In the genomic region with DNA sequence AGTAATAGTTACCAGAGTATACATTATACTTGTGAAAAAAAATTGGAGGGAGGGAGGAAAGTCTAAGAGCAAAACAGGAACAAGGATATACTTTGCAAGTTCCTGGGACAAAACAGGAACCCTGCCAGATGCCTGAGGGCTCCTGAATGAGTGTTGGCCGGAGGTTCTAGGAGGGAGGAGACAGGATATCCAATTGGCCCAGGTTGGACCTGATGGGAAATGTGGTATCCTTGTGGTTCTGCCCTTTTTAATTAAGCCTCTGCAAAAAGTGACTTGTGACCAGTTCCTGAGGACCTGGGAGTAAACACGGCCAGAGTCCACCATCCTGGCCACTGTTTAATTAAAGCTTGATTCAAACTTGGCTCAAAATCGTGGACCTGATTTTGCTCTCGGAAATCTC, we compare ENCODE assay signal across 39 mouse cellular contexts. TPM values are rescaled to one million over a fixed set of nuclear protein-coding genes. Genes with fewer than 3 reads are reported as not detected.
DNase-seq lines count a peak whose midpoint lies in the region; ATAC-seq and TF ChIP-seq lines count a peak whose summit lies in the region.
"Had no signal": no experiment of that assay in that cellular context is flagged by ENCODE, and none has a peak within 500 bp of the region (broad histone marks: within the 10 kb centered on the region; RNA-seq: fewer than 3 reads in every experiment).

No protein-coding gene starts in this region.

- TF ChIP-seq POLR2A in kidney, adult 2 months (IDR thresholded peaks at IDR 0.05; ENCODE audit: low read depth, low read length) = no peak

- H3K4me1 ChIP-seq in kidney, adult 2 months (ENCODE audit: control insufficient read depth, insufficient read depth, low read length) = peaks cover 12% of the 10 kb centered on the region
- no peaks in the 10 kb centered on the region for H3K4me1 ChIP-seq in kidney, embryonic 14.5 days (ENCODE audit: control insufficient read depth, insufficient read depth, low read length)
- no peaks in the 10 kb centered on the region for H3K4me1 ChIP-seq in kidney, postnatal 0 days (replicated peaks; ENCODE audit: insufficient read depth, low read length)
- H3K4me1 ChIP-seq in hindbrain, postnatal 0 days (ENCODE audit: insufficient read depth, low read length) = no peaks in the 10 kb centered on the region
- H3K4me1 ChIP-seq: embryonic facial prominence, embryonic 12.5 days; forebrain, embryonic 15.5 days; limb, embryonic 15.5 days; liver, embryonic 15.5 days; midbrain, embryonic 10.5 days; midbrain, embryonic 15.5 days; neural tube, embryonic 15.5 days had no signal

- no peaks in the 10 kb centered on the region for H3K9me3 ChIP-seq in kidney, embryonic 14.5 days (ENCODE audit: control insufficient read depth, low read length)
- H3K9me3 ChIP-seq in kidney, postnatal 0 days (replicated peaks; ENCODE audit: low read length) = no peaks in the 10 kb centered on the region
- H3K9me3 ChIP-seq in hindbrain, postnatal 0 days (ENCODE audit: low read length) = no peaks in the 10 kb centered on the region
- H3K9me3 ChIP-seq: embryonic facial prominence, embryonic 12.5 days; forebrain, embryonic 15.5 days; heart, embryonic 13.5 days; limb, embryonic 10.5 days; limb, embryonic 15.5 days; liver, embryonic 15.5 days; lung, embryonic 15.5 days; midbrain, embryonic 10.5 days; midbrain, embryonic 15.5 days; neural tube, embryonic 15.5 days had no signal

- H3K27ac ChIP-seq in kidney, adult 2 months (ENCODE audit: insufficient read depth, low read depth, low read length) = no peak overlapping the region
- H3K27ac ChIP-seq in kidney, embryonic 14.5 days (ENCODE audit: low read depth, low read length) = no peak overlapping the region
- H3K27ac ChIP-seq in kidney, postnatal 0 days = no peak overlapping the region
- no peak overlapping the region for H3K27ac ChIP-seq in hindbrain, postnatal 0 days
- H3K27ac ChIP-seq: embryonic facial prominence, embryonic 12.5 days; forebrain, embryonic 15.5 days; heart, adult 2 months; heart, embryonic 13.5 days; hindbrain, embryonic 14.5 days; limb, embryonic 10.5 days; limb, embryonic 15.5 days; liver, embryonic 15.5 days; lung, embryonic 15.5 days; midbrain, embryonic 10.5 days; midbrain, embryonic 15.5 days; neural tube, embryonic 15.5 days had no signal

- TF ChIP-seq CTCF in kidney, adult 2 months (conservative IDR thresholded peaks at IDR 0.05; ENCODE audit: insufficient read depth, insufficient read length, low read depth, low read length) = no peak
- no peak for TF ChIP-seq CTCF in kidney, postnatal 0 days (IDR thresholded peaks at IDR 0.05; ENCODE audit: low read depth)
- no peak for TF ChIP-seq CTCF in hindbrain, postnatal 0 days (IDR thresholded peaks at IDR 0.05; ENCODE audit: low read depth)

- H3K27me3 ChIP-seq in kidney, adult 2 months (replicated peaks; ENCODE audit: control insufficient read depth, insufficient read depth, low read length) = no peaks in the 10 kb centered on the region
- no peaks in the 10 kb centered on the region for H3K27me3 ChIP-seq in kidney, embryonic 14.5 days (ENCODE audit: control insufficient read depth, insufficient read depth, low read length)
- H3K27me3 ChIP-seq in kidney, postnatal 0 days (ENCODE audit: insufficient read depth, low read length) = no peaks in the 10 kb centered on the region
- no peaks in the 10 kb centered on the region for H3K27me3 ChIP-seq in hindbrain, postnatal 0 days (ENCODE audit: insufficient read depth, low read length)
- H3K27me3 ChIP-seq: embryonic facial prominence, embryonic 12.5 days; forebrain, embryonic 15.5 days; heart, embryonic 13.5 days; limb, embryonic 15.5 days; liver, embryonic 15.5 days; lung, embryonic 15.5 days; midbrain, embryonic 15.5 days; neural tube, embryonic 15.5 days had no signal

- H3K36me3 ChIP-seq in kidney, adult 2 months (ENCODE audit: control insufficient read depth, insufficient read depth, low read length) = no peaks in the 10 kb centered on the region
- no peaks in the 10 kb centered on the region for H3K36me3 ChIP-seq in kidney, embryonic 14.5 days (ENCODE audit: control insufficient read depth, insufficient read depth, low read length)
- no peaks in the 10 kb centered on the region for H3K36me3 ChIP-seq in kidney, postnatal 0 days (ENCODE audit: insufficient read depth, low read length)
- no peaks in the 10 kb centered on the region for H3K36me3 ChIP-seq in hindbrain, postnatal 0 days (ENCODE audit: insufficient read depth, low read length)
- H3K36me3 ChIP-seq: embryonic facial prominence, embryonic 12.5 days; forebrain, embryonic 15.5 days; heart, embryonic 13.5 days; limb, embryonic 10.5 days; limb, embryonic 15.5 days; liver, embryonic 15.5 days; lung, embryonic 15.5 days; midbrain, embryonic 10.5 days; midbrain, embryonic 15.5 days; neural tube, embryonic 15.5 days had no signal

- H3K4me2 ChIP-seq in kidney, embryonic 14.5 days (replicated peaks; ENCODE audit: low read depth, low read length) = no peak overlapping the region
- no peak overlapping the region for H3K4me2 ChIP-seq in kidney, postnatal 0 days (ENCODE audit: low read length)
- H3K4me2 ChIP-seq in hindbrain, postnatal 0 days (ENCODE audit: low read depth, low read length) = no peak overlapping the region
- H3K4me2 ChIP-seq: embryonic facial prominence, embryonic 12.5 days; forebrain, embryonic 15.5 days; heart, embryonic 13.5 days; hindbrain, embryonic 14.5 days; limb, embryonic 15.5 days; liver, embryonic 15.5 days; lung, embryonic 15.5 days; midbrain, embryonic 15.5 days; neural tube, embryonic 15.5 days had no signal

- DNase-seq in cerebellum, postnatal 10 days = peak; percentile 65 to 69
- DNase-seq in cerebellum, postnatal 4 days (ENCODE audit: low spot score in 2 of 2) = no peak
- DNase-seq in kidney, adult 2 months = peak; percentile 95
- no peak for DNase-seq in kidney, postnatal 0 days (ENCODE audit: low spot score)
- no peak for DNase-seq in embryo, embryonic 11 days
- no peak for DNase-seq in adrenal gland, adult 18-20 months (ENCODE audit: low spot score in 2 of 2)
- DNase-seq in hindbrain, postnatal 0 days (ENCODE audit: low spot score) = no peak
- DNase-seq: adrenal gland, postnatal 25 days; cerebellum, adult 11-12 months; cerebellum, postnatal 25 days; gastrocnemius, postnatal 25 days; heart, adult 2 months; heart, postnatal 10 days; right cerebral cortex, postnatal 25 days; spleen, adult 18-20 months; thymus, adult 18-20 months; thymus, postnatal 25 days had no signal

- no peak overlapping the region for H3K9ac ChIP-seq in kidney, embryonic 14.5 days (ENCODE audit: low read depth, low read length)
- H3K9ac ChIP-seq in kidney, postnatal 0 days (ENCODE audit: low read depth, low read length) = no peak overlapping the region
- H3K9ac ChIP-seq in hindbrain, postnatal 0 days (replicated peaks; ENCODE audit: low read length) = no peak overlapping the region
- H3K9ac ChIP-seq: embryonic facial prominence, embryonic 12.5 days; forebrain, embryonic 15.5 days; heart, embryonic 13.5 days; hindbrain, embryonic 14.5 days; limb, embryonic 15.5 days; liver, embryonic 15.5 days; lung, embryonic 15.5 days; midbrain, embryonic 15.5 days; neural tube, embryonic 15.5 days had no signal

- WGBS in kidney, adult 2 months = 44% methylated on average over 4 of the region's 4 CpGs
- 84% methylated on average over 4 of the region's 4 CpGs for WGBS in kidney, embryonic 14.5 days
- 70% methylated on average over 4 of the region's 4 CpGs for WGBS in kidney, postnatal 0 days
- 82% methylated on average over 4 of the region's 4 CpGs for WGBS in hindbrain, postnatal 0 days

- no peak overlapping the region for H3K4me3 ChIP-seq in kidney, adult 2 months (ENCODE audit: insufficient read depth, low read depth, low read length)
- H3K4me3 ChIP-seq in kidney, embryonic 14.5 days (ENCODE audit: low read length) = no peak overlapping the region
- H3K4me3 ChIP-seq in kidney, postnatal 0 days (replicated peaks; ENCODE audit: low read depth, low read length) = no peak overlapping the region
- no peak overlapping the region for H3K4me3 ChIP-seq in hindbrain, postnatal 0 days (ENCODE audit: low read length)
- H3K4me3 ChIP-seq: embryonic facial prominence, embryonic 12.5 days; forebrain, embryonic 15.5 days; heart, adult 2 months; heart, embryonic 13.5 days; limb, embryonic 10.5 days; limb, embryonic 15.5 days; liver, embryonic 15.5 days; lung, embryonic 15.5 days; midbrain, embryonic 10.5 days; midbrain, embryonic 15.5 days; neural tube, embryonic 15.5 days had no signal

- ATAC-seq in kidney, embryonic 14.5 days (ENCODE audit: low FRiP score, low TSS enrichment) = no peak
- ATAC-seq in kidney, postnatal 0 days (replicated peaks; ENCODE audit: low FRiP score, low read depth) = peak; percentile 43; the same call in 1 of the 2 replicates
- ATAC-seq in hindbrain, postnatal 0 days = no peak
- ATAC-seq: forebrain, embryonic 15.5 days; inflammation-experienced regulatory T-cells, adult 6 months; midbrain, embryonic 15.5 days had no signal

RNA-seq across cellular contexts. Expression of a gene that starts 3.7 kb away (rescaled TPM):
- not detected in 2 replicates for polyA plus RNA-seq in kidney, adult 2 months (2012; rRNA removed)
- not detected in 2 replicates for polyA plus RNA-seq in kidney, embryonic 14.5 days (2014; fragmentation: Nextera tagmentation; extraction: Ambion mirVana)
- polyA plus RNA-seq in kidney, postnatal 0 days (2015; fragmentation: Nextera tagmentation; extraction: Ambion mirVana) = not detected in 2 replicates
- total RNA-seq in adrenal gland, adult 18-20 months (2021) = not detected
- not detected in 2 replicates for total RNA-seq in hindbrain, postnatal 0 days (2014; rRNA removed)
- not detected in 2 replicates for polyA plus RNA-seq in hindbrain, postnatal 0 days (2015; fragmentation: Nextera tagmentation; extraction: Ambion mirVana)
- total RNA-seq: adrenal gland, postnatal 25 days; gastrocnemius, adult 18-20 months; gastrocnemius, postnatal 25 days; heart, adult 2 months; heart, postnatal 10 days; hematopoietic stem cell, adult 5-6 weeks; layer of hippocampus, adult 8-10 months; layer of hippocampus, postnatal 25 days; left cerebral cortex, postnatal 10 days; megakaryocyte progenitor cell, adult 5-6 weeks; MEL had no signal
- polyA plus RNA-seq: embryonic facial prominence, embryonic 12.5 days; forebrain, embryonic 15.5 days; frontal cortex, adult 2 months; heart, adult 2 months; heart, embryonic 13.5 days; hindbrain, embryonic 14.5 days; inflammation-experienced regulatory T-cells, adult 6 months; limb, embryonic 10.5 days; limb, embryonic 15.5 days; liver, embryonic 15.5 days; lung, embryonic 15.5 days; midbrain, embryonic 10.5 days; midbrain, embryonic 15.5 days; neural tube, embryonic 15.5 days; stomach, embryonic 16.5 days had no signal

RNA-seq across cellular contexts. Expression of a gene that starts 17.4 kb away (rescaled TPM):
- 0.97 and 1.1 TPM in 2 replicates for polyA plus RNA-seq in kidney, adult 2 months (2012; rRNA removed)
- polyA plus RNA-seq in kidney, embryonic 14.5 days (2014; fragmentation: Nextera tagmentation; extraction: Ambion mirVana) = not detected in 2 replicates
- 0.11 and 0.22 TPM in 2 replicates for polyA plus RNA-seq in kidney, postnatal 0 days (2015; fragmentation: Nextera tagmentation; extraction: Ambion mirVana)
- under 1 TPM; 0.20 to 0.29 TPM for total RNA-seq in adrenal gland, adult 18-20 months (2021)
- total RNA-seq in hindbrain, postnatal 0 days (2014; rRNA removed) = 0.05 TPM in 1 of 2 replicates, not detected in the other
- 0.15 and 0.23 TPM in 2 replicates for polyA plus RNA-seq in hindbrain, postnatal 0 days (2015; fragmentation: Nextera tagmentation; extraction: Ambion mirVana)
- total RNA-seq: hematopoietic stem cell, adult 5-6 weeks; megakaryocyte progenitor cell, adult 5-6 weeks; MEL had no signal
- polyA plus RNA-seq: inflammation-experienced regulatory T-cells, adult 6 months had no signal

RNA-seq across cellular contexts. Expression of a gene that starts 18.2 kb away (rescaled TPM):
- 641 and 892 TPM in 2 replicates for polyA plus RNA-seq in kidney, adult 2 months (2012; rRNA removed)
- polyA plus RNA-seq in kidney, embryonic 14.5 days (2014; fragmentation: Nextera tagmentation; extraction: Ambion mirVana) = 71.4 and 102 TPM in 2 replicates
- polyA plus RNA-seq in kidney, postnatal 0 days (2015; fragmentation: Nextera tagmentation; extraction: Ambion mirVana) = 173 and 176 TPM in 2 replicates
- total RNA-seq in adrenal gland, adult 18-20 months (2021) = 10 to 100 TPM; 43.4 to 45.6 TPM
- total RNA-seq in hindbrain, postnatal 0 days (2014; rRNA removed) = 130 and 134 TPM in 2 replicates
- polyA plus RNA-seq in hindbrain, postnatal 0 days (2015; fragmentation: Nextera tagmentation; extraction: Ambion mirVana) = 38.7 and 39.9 TPM in 2 replicates

Comparison
In these comparisons a context has a peak if more than half of its experiments do, and no peak if none do; other contexts are left out.
1. DNase-seq: peak in cerebellum, postnatal 10 days (2 of 2) and kidney, adult 2 months (single experiment); none in cerebellum, postnatal 4 days (0 of 2), kidney, postnatal 0 days (single experiment), embryo, embryonic 11 days (single experiment), adrenal gland, adult 18-20 months (0 of 2) and hindbrain, postnatal 0 days (single experiment).